Mouse (Mus musculus) adipocyte (in vitro differentiated cells): ENCODE data around the gene Gprc5d.

Source experiments
- DNase-seq: peaks from one replicate; pipeline ENCODE4 v3.0.0-alpha.2; 2016; ENCODE audit warnings: low spot score

The Gprc5d gene

GRCm38 (mm10) chr6:135066795-135067445 is 51.2 kb downstream of the Gprc5d start:
- no peak for DNase-seq

- peak; percentile 66 for DNase-seq
Observed at GRCm38 (mm10) chr6:135065236-135065957, 52.7 kb downstream of the Gprc5d start, which contains the start of gene Gprc5a. Gene Gprc5a (plus strand): TSS chr6:135065651.

DNA sequence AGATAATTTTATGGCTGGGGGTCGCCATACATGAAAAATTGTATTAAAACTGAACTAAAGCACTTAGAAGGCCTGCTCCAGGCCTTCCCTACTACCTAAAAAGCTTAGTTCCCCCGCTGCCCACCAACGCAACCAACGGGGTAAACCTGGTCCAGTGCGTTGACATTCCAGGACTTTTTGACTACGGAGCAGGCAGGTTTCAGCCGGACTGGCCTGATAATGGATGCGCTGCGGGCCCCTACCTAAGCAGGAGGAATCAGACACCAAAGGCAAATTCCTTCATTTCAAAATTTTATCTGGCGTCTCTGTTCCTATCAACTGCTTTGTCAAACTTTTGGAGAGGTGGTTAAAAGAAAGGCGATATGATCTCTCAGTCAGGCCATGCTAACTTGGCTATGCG is 53.5 kb downstream of the Gprc5d start:
- no peak for DNase-seq

- no peak for DNase-seq
Observed at GRCm38 (mm10) chr6:135060728-135061127, 57.4 kb downstream of the Gprc5d start.
